Mouse (Mus musculus) cerebellum, adult 2 months (tissue): ENCODE results near the gene Npas3.

Experiments used
- CTCF ChIP-seq: fragments of 200-500 bp; IDR thresholded peaks from 2 replicates; pipeline ENCODE4 v1.5.1; 2011; ENCODE audit warnings: low read depth, mild to moderate bottlenecking, control low read depth, low read length, moderate library complexity, borderline replicate concordance; ENCODE audit not compliant: insufficient read depth
- POLR2A ChIP-seq: fragments of 200-500 bp; IDR thresholded peaks from 2 replicates; pipeline ENCODE4 v1.6.1; 2011; ENCODE audit warnings: low read length, control low read depth, borderline replicate concordance; ENCODE audit not compliant: insufficient read depth

DNA sequence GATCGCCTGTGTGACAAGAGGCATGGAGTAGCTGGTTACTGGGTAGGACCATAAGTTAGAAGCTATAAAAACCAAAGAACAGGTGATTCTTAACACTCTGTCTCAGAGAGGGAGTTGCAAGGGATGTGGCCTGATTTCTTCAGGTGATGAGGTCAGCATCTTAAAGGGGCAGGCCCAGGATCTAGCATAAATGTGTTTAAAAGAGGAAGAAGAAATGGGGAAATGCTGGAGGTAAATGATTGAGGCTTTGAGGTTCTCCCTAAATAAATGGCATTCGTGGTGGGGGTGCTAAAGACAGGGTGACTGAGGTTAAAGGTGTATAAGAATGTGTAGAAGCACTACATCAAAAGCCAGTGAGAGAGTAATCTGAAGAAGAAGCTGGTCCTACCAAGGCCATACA lies 193.6 kb downstream of the Npas3 start:
- TF ChIP-seq CTCF (no peak), POLR2A (no peak)
